32 mouse cellular contexts compared by ENCODE assay signal in the genomic region with DNA sequence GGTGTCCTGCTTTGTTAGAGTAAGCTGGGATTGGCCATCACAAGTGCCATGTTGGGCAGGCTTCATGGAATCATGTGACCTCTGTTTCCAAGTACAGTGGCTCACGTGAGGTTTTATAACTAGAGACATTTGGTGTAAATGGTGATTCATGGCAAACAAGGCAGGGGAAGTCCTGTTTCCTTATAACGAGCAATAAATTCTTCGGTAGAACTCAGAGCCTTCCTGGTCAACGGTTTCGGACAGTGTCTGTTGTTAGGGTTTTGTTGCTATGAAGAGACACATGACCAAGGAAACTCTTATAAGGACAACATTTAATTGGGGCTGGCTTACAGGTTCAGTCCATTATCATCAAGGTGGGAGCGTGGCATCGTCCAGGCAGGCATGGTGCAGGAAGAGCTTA. TPM values are rescaled to one million over a fixed set of nuclear protein-coding genes. Genes with fewer than 3 reads are reported as not detected.
"Had no signal": no experiment of that assay in that cellular context is flagged by ENCODE, and none has a peak within 500 bp of the region (broad histone marks: within the 10 kb centered on the region; RNA-seq: fewer than 3 reads in every experiment).

No protein-coding gene starts in this region.

- H3K9me3 ChIP-seq: embryonic facial prominence, embryonic 12.5 days; embryonic facial prominence, embryonic 15.5 days; forebrain, embryonic 12.5 days; forebrain, embryonic 15.5 days had no signal

- DNase-seq: cerebellum, adult 2 months; cerebellum, adult 8-10 months; cerebellum, adult 9-10 months; cerebellum, adult 9-11 months; cerebellum, postnatal 10 days; cerebellum, postnatal 14 days; cerebellum, postnatal 25 days; cerebellum, postnatal 36 days; embryo, embryonic 11 days; forebrain, postnatal 0 days; gastrocnemius, adult 2 months; gastrocnemius, postnatal 10 days; gastrocnemius, postnatal 14 days; gastrocnemius, postnatal 25 days; gastrocnemius, postnatal 36 days; heart, adult 11 months; heart, adult 18-20 months; heart, adult 2 months had no signal

- H3K27me3 ChIP-seq: embryonic facial prominence, embryonic 12.5 days; embryonic facial prominence, embryonic 13.5 days; embryonic facial prominence, embryonic 15.5 days; forebrain, embryonic 12.5 days; forebrain, embryonic 13.5 days; forebrain, embryonic 15.5 days had no signal

- ATAC-seq: forebrain, embryonic 13.5 days; forebrain, embryonic 14.5 days; forebrain, embryonic 15.5 days; forebrain, embryonic 16.5 days; forebrain, postnatal 0 days had no signal

- H3K9ac ChIP-seq: embryonic facial prominence, embryonic 12.5 days; embryonic facial prominence, embryonic 13.5 days; embryonic facial prominence, embryonic 15.5 days; forebrain, embryonic 12.5 days; forebrain, embryonic 13.5 days; forebrain, embryonic 15.5 days; forebrain, postnatal 0 days had no signal

- H3K27ac ChIP-seq: embryonic facial prominence, embryonic 10.5 days; embryonic facial prominence, embryonic 12.5 days; embryonic facial prominence, embryonic 13.5 days; embryonic facial prominence, embryonic 15.5 days; forebrain, embryonic 10.5 days; forebrain, embryonic 12.5 days; forebrain, embryonic 13.5 days; forebrain, embryonic 15.5 days; gastrocnemius, adult 2 months; heart, adult 2 months had no signal

- H3K4me1 ChIP-seq: embryonic facial prominence, embryonic 10.5 days; embryonic facial prominence, embryonic 12.5 days; embryonic facial prominence, embryonic 13.5 days; embryonic facial prominence, embryonic 15.5 days; forebrain, embryonic 10.5 days; forebrain, embryonic 12.5 days; forebrain, embryonic 13.5 days; forebrain, embryonic 15.5 days had no signal

- H3K4me2 ChIP-seq: embryonic facial prominence, embryonic 12.5 days; embryonic facial prominence, embryonic 13.5 days; embryonic facial prominence, embryonic 15.5 days; forebrain, embryonic 12.5 days; forebrain, embryonic 13.5 days; forebrain, embryonic 15.5 days had no signal

- H3K4me3 ChIP-seq: embryonic facial prominence, embryonic 10.5 days; embryonic facial prominence, embryonic 12.5 days; embryonic facial prominence, embryonic 13.5 days; embryonic facial prominence, embryonic 15.5 days; erythroblast, embryonic 14.5 days; forebrain, embryonic 10.5 days; forebrain, embryonic 12.5 days; forebrain, embryonic 13.5 days; forebrain, embryonic 15.5 days; gastrocnemius, adult 2 months; heart, adult 2 months had no signal

RNA-seq across cellular contexts. Expression of gene Adprhl1, which starts 47.1 kb away (rescaled TPM):
- total RNA-seq: common myeloid progenitor, adult 5-6 weeks; granulocyte monocyte progenitor cell, adult 5-6 weeks had no signal
- polyA plus RNA-seq: embryonic facial prominence, embryonic 13.5 days; erythroblast, embryonic 14.5 days; forebrain, embryonic 10.5 days; forebrain, embryonic 11.5 days; forebrain, embryonic 12.5 days; forebrain, embryonic 13.5 days; forebrain, embryonic 14.5 days; forebrain, embryonic 15.5 days; forebrain, embryonic 16.5 days; forebrain, postnatal 0 days had no signal
